Mouse (Mus musculus) olfactory bulb, adult 2 months (tissue): ENCODE data around the gene Ddx23.

ENCODE experiments used
- CTCF ChIP-seq: fragments of 200-500 bp; IDR thresholded peaks from 2 replicates; pipeline ENCODE4 v1.5.1; 2012; ENCODE audit warnings: low read depth, mild to moderate bottlenecking, low read length, moderate library complexity; ENCODE audit not compliant: insufficient read depth
- POLR2A ChIP-seq: fragments of 200-500 bp; IDR thresholded peaks from 2 replicates; pipeline ENCODE4 v1.6.1; 2012; ENCODE audit warnings: mild to moderate bottlenecking, low read depth, low read length, moderate library complexity; ENCODE audit not compliant: insufficient read depth

GRCm38 (mm10) chr15:98602191-98602881 lies 60.4 kb downstream of the Ddx23 start:
- TF ChIP-seq CTCF: no peak
- TF ChIP-seq POLR2A: no peak
